Mouse (Mus musculus) c-Kit-negative CD71-positive TER-119-positive erythroid progenitor cells, embryonic 14.5 days (primary cell): ENCODE measurements around the gene Irf1.

Source experiments
- DNase-seq: peaks from one replicate; pipeline ENCODE4 v3.0.0-alpha.2; 2013; ENCODE audit warnings: low read depth, low spot score

The Irf1 gene

GRCm38 (mm10) chr11:53809354-53809753 lies 39.5 kb downstream of the Irf1 start:
- DNase-seq: no peak

- DNase-seq: no peak
These were observed 40.3 kb downstream of the Irf1 start for GRCm38 (mm10) chr11:53810156-53810555.

- no peak for DNase-seq
These were observed 40.9 kb downstream of the Irf1 start for GRCm38 (mm10) chr11:53810749-53811148.

- DNase-seq: no peak
These were observed 41.5 kb downstream of the Irf1 start for GRCm38 (mm10) chr11:53811312-53811711.

GRCm38 (mm10) chr11:53813001-53813868 lies 43.4 kb downstream of the Irf1 start:
- no peak for DNase-seq

GRCm38 (mm10) chr11:53814810-53815209 lies 45.0 kb downstream of the Irf1 start:
- DNase-seq: no peak

GRCm38 (mm10) chr11:53816841-53817375 lies 47.1 kb downstream of the Irf1 start:
- DNase-seq: no peak

- DNase-seq: no peak
These were observed 49.0 kb downstream of the Irf1 start for GRCm38 (mm10) chr11:53818794-53819193.

GRCm38 (mm10) chr11:53819511-53819910 lies 49.7 kb downstream of the Irf1 start:
- no peak for DNase-seq

- DNase-seq: no peak
These were observed 50.8 kb downstream of the Irf1 start for GRCm38 (mm10) chr11:53820516-53821170.

GRCm38 (mm10) chr11:53821230-53821944 lies 51.6 kb downstream of the Irf1 start:
- no peak for DNase-seq

GRCm38 (mm10) chr11:53821945-53822338 lies 52.1 kb downstream of the Irf1 start:
- DNase-seq: no peak

GRCm38 (mm10) chr11:53825409-53825808 lies 55.6 kb downstream of the Irf1 start:
- no peak for DNase-seq
